Mouse (Mus musculus): ENCODE data around the gene Lin52. TPM values are rescaled to one million over a fixed set of nuclear protein-coding genes. Genes with fewer than 3 reads are reported as not detected.

Lin52 gene
- 10 to 100 TPM; 18.6 to 19.0 TPM for total RNA-seq (2023)

GRCm38 (mm10) chr12:84450718-84451646 lies at the start of gene Lin52, which contains the start of gene Aldh6a1:
Gene Lin52 (plus strand): TSS chr12:84451422.
Gene Aldh6a1 (minus strand): TSS chr12:84451004.

DNA sequence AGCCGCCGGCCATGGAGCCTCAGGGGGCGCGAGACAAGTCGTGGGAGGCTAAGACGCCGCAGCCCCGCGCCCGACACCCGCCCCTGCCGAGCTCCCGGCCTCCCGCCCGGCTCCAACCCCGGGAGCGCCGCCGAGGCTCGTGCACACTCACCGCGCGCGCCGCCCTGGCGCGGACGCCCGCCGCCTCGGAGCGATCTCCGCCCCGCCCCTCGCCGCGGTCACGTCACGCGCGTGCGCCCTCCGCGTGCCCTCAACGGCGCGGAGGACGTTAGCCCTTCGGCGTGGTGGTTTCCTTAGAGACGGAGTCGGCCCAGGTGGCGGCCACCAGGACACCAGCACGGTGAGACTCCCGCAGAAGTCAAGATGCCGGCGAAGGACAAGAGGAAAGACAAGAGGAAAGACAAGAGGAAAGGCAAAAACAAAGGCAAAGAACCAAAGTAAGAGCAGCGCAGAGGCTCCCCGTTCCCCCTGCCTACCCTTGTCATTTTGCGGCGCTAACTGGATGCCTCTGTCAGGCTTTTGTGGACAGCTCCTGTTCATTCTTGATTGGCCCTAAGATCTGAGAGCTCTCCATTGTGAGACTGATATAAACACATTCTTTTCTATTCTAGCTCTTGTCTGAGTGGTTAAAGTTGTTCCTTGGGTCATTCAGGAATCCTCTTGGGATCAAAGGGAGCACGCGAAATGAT lies 42.3 kb upstream of the Lin52 start, which contains the start of the genes Entpd5 and Bbof1:
TSS of gene Entpd5 (minus strand) at position 211 of the 689 bp plus-strand sequence.
TSS of gene Bbof1 (plus strand) at position 253 of the 689 bp plus-strand sequence.

DNA sequence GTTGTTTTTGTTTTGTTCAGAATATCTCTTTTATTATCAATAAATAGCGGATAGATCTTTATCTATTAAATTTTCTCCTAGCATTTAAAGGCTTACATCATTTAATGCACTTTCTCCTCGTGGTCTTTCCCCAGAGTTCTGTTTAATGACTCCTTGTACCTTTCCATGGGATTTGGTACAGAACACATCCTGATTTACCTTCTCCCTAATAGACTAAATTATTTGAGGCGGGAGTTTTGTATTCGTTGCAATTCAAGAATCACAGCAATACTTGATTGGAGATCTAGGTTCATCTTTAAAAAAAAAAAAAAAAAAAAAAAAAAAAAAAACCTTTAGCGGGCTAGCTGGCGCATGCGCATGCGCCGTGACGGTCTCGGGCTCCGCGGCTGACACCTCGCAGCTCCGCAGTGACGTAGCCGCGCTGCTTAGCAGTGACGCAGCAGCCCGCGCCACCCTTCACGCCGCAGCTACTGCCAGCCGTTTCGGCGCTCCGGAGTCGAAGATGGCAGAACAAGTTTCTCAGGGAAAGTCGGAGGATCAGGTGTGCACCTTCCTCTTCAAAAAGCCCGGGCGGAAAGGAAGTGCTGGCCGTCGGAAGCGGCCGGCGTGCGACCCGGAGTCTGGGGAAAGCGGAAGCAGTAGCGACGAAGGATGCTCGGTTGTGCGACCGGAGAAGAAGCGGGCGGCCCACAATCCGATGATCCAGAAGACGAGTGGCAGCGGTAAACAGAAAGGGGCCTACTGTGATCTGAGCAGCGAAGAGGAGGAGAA lies 34.2 kb upstream of the Lin52 start, which contains the start of gene Rnf113a2:
TSS of gene Rnf113a2 (plus strand) at position 363 of the 771 bp plus-strand sequence.

DNA sequence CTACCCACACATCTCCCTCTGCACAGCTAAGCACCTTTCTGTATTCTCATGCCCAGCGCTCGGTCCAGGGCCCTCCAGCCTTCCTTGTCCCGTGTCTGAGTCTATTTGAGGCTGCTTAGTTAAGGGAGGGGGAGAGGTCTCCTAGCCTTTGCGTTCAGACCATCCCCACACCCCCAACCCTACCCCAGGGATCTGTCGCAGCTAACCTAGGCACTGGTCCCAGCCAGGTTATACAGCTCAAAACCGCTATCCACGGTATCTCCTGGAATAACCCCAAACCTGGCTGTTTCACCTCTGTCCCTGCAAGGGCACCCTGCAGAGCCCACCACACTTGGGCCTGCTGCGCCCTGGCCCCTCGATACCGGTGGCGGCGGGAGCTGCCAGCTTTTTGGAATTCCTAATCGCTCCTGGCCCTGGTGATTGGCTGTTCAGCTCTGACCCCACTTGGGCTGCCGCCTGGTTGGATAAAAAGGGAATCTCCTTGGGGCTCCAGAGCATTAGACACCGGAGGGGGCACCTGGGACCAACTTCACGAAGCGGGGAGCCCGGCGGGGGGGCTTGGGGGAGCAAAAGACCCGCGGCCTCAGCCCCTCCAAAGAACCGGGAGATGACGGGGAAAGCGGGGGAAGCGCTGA lies 118.2 kb downstream of the Lin52 start, which contains the start of gene Vsx2:
TSS of gene Vsx2 (plus strand) at position 427 of the 635 bp plus-strand sequence.

Other genes with a start within 250 kb of the Lin52 start
- gene Elmsan1, start 232.5 kb upstream of the Lin52 start, total RNA-seq (2023) = 10 to 100 TPM; 90.8 to 95.5 TPM
- 10 to 100 TPM; 17.4 to 19.6 TPM for gene Ptgr2, start 166.2 kb upstream of the Lin52 start, total RNA-seq (2023)
- gene Zfp410, start 134.6 kb upstream of the Lin52 start, total RNA-seq (2023) = 10 to 100 TPM; 71.7 to 81.9 TPM
- gene Coq6, start 89.8 kb upstream of the Lin52 start, total RNA-seq (2023) = 10 to 100 TPM; 22.9 to 23.9 TPM
- 1 to 10 TPM; 1.3 TPM for gene Fam161b, start 89.6 kb upstream of the Lin52 start, total RNA-seq (2023)
- 10 to 100 TPM; 40.1 to 47.5 TPM for gene Entpd5, start 42.4 kb upstream of the Lin52 start, total RNA-seq (2023)
- gene Bbof1, start 42.4 kb upstream of the Lin52 start, total RNA-seq (2023) = 1 to 10 TPM; 1.5 to 1.9 TPM
- 10 to 100 TPM; 34.9 to 37.8 TPM for gene Rnf113a2, start 34.2 kb upstream of the Lin52 start, total RNA-seq (2023)
- gene Aldh6a1, start 418 bp upstream of the Lin52 start, total RNA-seq (2023) = 10 to 100 TPM; 10.8 to 12.8 TPM
- gene Vsx2, start 118.3 kb downstream of the Lin52 start, total RNA-seq (2023) = not detected
- gene Abcd4, start 166.0 kb downstream of the Lin52 start, total RNA-seq (2023) = 10 to 100 TPM; 20.1 to 20.7 TPM
- gene Vrtn, start 189.6 kb downstream of the Lin52 start, total RNA-seq (2023) = not detected
- not detected for gene Syndig1l, start 247.4 kb downstream of the Lin52 start, total RNA-seq (2023)

All from T-cell, adult 66 days (primary cell).